Mouse (Mus musculus) lung, adult 2 months (tissue): Measurements from ENCODE around the gene Gga1.

ENCODE experiments used
- CTCF ChIP-seq: fragments of 200-500 bp; IDR thresholded peaks from 2 replicates; pipeline ENCODE4 v1.5.1; 2011; ENCODE audit warnings: mild to moderate bottlenecking, low read length, control low read depth; ENCODE audit not compliant: insufficient read depth
- POLR2A ChIP-seq: fragments of 200-500 bp; IDR thresholded peaks from 2 replicates; pipeline ENCODE4 v1.6.1; 2011; ENCODE audit warnings: low read depth, mild to moderate bottlenecking, control low read depth, low read length, borderline replicate concordance; ENCODE audit errors: extremely low read depth

DNA sequence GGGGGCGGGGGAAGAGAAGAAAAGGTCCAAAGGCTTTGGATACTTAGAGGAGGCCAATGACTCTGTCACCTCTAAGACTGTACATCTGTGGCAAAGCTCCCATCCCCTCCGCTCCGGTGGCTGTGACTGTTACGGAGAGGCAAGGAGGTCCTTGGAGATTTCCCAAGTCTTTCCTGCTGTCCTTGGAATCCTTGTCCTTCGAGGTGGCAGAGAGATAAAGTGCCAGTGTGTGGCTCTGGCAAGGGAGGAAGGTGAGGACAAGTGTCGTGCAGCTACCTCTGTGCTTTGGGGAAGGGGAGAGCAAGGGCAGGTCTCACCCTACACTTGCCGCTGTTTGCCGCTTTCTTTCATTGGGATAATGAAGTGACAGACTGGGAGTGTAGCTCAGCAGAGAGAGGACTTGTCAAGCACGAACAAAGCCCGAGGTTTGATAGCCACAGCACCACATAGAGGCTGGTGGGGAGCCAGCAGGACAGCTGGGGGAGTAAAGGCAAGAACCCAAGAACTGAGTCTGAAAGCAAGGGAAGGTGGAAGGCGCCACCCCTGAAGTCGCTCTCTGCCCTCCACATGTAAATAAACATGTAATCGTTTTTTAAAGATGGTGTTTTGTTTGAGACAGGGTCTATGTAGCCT, 3.1 kb upstream of the Gga1 start:
- TF ChIP-seq CTCF (no peak), POLR2A (no peak)
